Mouse (Mus musculus): ENCODE data around the gene Dguok. TPM values are rescaled to one million over a fixed set of nuclear protein-coding genes. Genes with fewer than 3 reads are reported as not detected.

Dguok gene
- polyA plus RNA-seq, 1 experiment from 2014 or later: 68.8 TPM

DNA sequence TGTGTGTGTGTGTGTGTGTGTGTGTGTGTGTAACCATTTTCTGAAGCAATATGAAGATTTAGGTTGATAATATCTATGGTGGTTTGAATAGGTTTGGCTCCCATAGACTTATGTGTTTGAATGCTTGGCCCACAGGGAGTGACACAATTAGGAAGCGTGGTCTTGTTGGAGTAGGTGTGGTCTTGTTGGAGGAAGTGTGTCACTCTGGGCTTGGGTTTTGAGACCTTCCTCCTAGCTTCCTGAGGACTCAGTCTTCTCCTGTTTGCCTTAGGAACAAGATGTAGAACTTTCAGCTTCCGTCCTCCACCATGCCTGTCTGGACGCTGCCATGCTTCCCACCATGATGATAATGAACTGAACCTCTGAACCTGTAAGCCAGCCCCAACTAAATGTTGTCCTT, 11.9 kb upstream of the Dguok start:
- 88% methylated on average over 3 of the region's 3 CpGs for WGBS
- no peak overlapping the region for H3K4me3 ChIP-seq (replicated peaks)

DNA sequence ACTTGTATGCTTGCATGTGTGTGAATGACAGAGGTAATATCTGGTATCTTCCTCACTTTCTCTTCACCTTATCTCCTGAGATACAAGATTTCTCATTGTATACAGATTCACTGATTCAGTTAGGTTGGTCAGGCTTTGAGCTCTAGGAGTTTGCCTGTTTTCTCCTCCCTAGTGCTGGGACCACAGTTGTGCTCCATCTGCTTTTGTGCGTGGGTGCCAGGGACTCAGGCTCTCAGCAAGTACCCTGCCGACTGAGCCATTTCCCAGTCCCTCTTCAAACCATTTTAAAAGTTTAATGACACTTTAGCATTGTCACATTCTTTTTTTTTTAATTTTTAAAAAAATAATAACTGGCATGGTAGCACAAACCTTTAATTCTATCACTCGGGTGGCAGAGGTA, 8.4 kb upstream of the Dguok start:
- no peak overlapping the region for H3K4me2 ChIP-seq (replicated peaks)
- no peak for ATAC-seq
- 74% methylated on average over 3 of the region's 3 CpGs for WGBS

More for the DNA sequence above, 11.9 kb upstream of the Dguok start:
- H3K27me3 ChIP-seq (replicated peaks): no peaks in the 10 kb centered on the region
- no peaks in the 10 kb centered on the region for H3K36me3 ChIP-seq
- H3K27ac ChIP-seq: no peak overlapping the region
- no peak for ATAC-seq
- H3K9me3 ChIP-seq: no peaks in the 10 kb centered on the region
- no peak overlapping the region for H3K9ac ChIP-seq
- H3K4me2 ChIP-seq (replicated peaks): no peak overlapping the region
- H3K4me1 ChIP-seq (replicated peaks): peaks cover 5% of the 10 kb centered on the region; the same call in 1 of the 2 replicates

DNA sequence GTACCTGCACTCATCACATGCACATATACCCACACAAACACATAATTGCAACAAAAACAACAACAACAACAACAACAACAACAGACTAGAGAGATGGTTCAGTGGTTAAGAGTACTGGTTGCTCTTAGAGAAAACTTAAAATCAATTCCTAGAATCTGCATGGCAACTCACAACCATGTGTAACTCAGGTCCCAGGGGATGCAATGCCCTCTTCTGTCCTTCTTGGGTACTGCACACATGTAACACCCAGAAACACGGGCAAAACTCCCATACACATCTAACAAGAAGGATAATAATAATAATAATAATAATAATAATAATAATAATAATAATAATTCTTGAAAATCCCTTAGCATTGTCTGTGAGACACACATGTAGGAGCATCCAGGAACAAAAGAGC, 5.7 kb upstream of the Dguok start:
- ATAC-seq: peak; percentile 37; the same call in 1 of the 2 replicates
- H3K4me3 ChIP-seq (replicated peaks): no peak overlapping the region
- H3K4me1 ChIP-seq (replicated peaks): 0 out of 2 replicates have a peak, but pooled peaks cover under 1% of the 10 kb centered on the region
- no peaks in the 10 kb centered on the region for H3K27me3 ChIP-seq (replicated peaks)
- WGBS: 23% methylated on average over 1 of the region's 1 CpGs
- no peak overlapping the region for H3K9ac ChIP-seq
- H3K27ac ChIP-seq: no peak overlapping the region
- no peak overlapping the region for H3K4me2 ChIP-seq (replicated peaks)
- H3K9me3 ChIP-seq: no peaks in the 10 kb centered on the region
- no peaks in the 10 kb centered on the region for H3K36me3 ChIP-seq

More for the DNA sequence above, 8.4 kb upstream of the Dguok start:
- Histone ChIP-seq H3K4me1 (replicated peaks) (no peaks in the 10 kb centered on the region), H3K9me3 (no peaks in the 10 kb centered on the region), H3K4me3 (replicated peaks) (no peak overlapping the region), H3K27me3 (replicated peaks) (no peaks in the 10 kb centered on the region), H3K36me3 (no peaks in the 10 kb centered on the region), H3K27ac (no peak overlapping the region), H3K9ac (no peak overlapping the region)

DNA sequence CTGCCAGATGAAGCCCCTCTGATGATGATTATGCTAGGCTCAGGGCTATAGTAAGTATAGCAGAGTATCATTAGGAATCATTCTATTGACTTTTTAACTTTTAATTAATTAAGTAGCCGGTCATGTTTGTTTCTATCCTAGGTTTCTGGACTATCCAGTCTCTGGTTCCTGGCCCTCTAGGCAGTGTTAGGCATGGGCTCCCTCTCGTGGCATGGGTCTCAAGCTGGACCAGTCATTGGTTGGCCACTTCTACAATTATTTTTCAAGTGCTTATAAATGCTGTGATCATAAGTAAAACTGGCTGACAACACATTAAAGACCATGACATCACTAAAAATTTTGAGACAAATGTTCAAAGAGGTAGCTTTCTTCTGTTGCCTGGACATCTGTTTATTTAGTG, 3.4 kb upstream of the Dguok start:
- no peak for ATAC-seq
- Histone ChIP-seq H3K9ac (no peak overlapping the region), H3K9me3 (no peaks in the 10 kb centered on the region), H3K27me3 (replicated peaks) (no peaks in the 10 kb centered on the region), H3K27ac (no peak overlapping the region), H3K36me3 (no peaks in the 10 kb centered on the region), H3K4me1 (replicated peaks) (peaks cover 4% of the 10 kb centered on the region; the same call in 1 of the 2 replicates), H3K4me3 (replicated peaks) (no peak overlapping the region), H3K4me2 (replicated peaks) (no peak overlapping the region)
- WGBS: 61% methylated on average over 2 of the region's 2 CpGs

DNA sequence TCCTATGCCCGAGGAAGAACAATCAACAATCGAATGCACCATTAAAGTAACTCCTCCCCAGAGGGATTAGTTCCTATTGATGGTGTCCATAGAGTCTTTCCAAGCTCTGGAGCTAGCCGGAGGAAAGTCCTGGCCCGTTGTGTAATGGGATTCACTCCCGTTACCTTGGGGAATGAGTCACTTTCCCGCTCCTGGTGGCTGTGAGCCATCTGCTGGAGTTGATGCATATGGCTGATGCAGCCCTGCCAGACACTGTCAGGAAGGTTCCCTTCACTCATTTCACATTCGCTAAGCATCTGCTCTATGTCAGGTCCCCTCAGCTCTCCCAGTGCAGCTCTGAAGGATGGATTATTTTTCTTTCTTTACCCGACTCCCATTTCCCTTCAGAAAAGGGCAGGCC, 2.7 kb upstream of the Dguok start:
- Histone ChIP-seq H3K9ac (no peak overlapping the region), H3K36me3 (no peaks in the 10 kb centered on the region), H3K4me2 (replicated peaks) (no peak overlapping the region), H3K27ac (no peak overlapping the region), H3K27me3 (replicated peaks) (no peaks in the 10 kb centered on the region), H3K4me1 (replicated peaks) (peaks cover 4% of the 10 kb centered on the region; the same call in 1 of the 2 replicates), H3K9me3 (no peaks in the 10 kb centered on the region), H3K4me3 (replicated peaks) (no peak overlapping the region)
- no peak for ATAC-seq
- WGBS: 34% methylated on average over 8 of the region's 8 CpGs

DNA sequence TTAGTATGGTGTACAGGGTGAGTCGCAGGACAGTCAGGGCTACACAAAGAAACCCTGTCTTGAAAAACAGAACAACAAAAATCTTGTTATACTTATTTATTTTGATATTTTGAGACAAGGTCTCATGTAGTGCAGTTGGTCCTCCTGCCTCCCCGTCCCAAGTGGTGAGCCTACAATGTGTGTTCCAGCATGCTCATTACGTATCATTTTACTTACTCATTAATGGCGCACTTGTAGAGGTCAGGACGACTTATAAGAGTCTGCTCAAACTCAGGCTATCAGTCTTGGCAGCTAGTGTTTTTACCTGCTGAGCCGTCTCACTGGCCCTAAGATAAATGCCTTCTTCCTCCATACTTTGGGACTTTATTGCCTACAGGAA, 388 bp upstream of the Dguok start:
- ATAC-seq: peak; percentile 36
- Histone ChIP-seq H3K27me3 (replicated peaks) (no peaks in the 10 kb centered on the region), H3K4me2 (replicated peaks) (peak overlapping the region; percentile 71), H3K4me3 (replicated peaks) (peak overlapping the region; percentile 60), H3K36me3 (no peaks in the 10 kb centered on the region), H3K9me3 (no peaks in the 10 kb centered on the region), H3K27ac (no peak overlapping the region; the same call in 1 of the 2 replicates), H3K9ac (peak overlapping the region; percentile 29; the same call in 1 of the 2 replicates), H3K4me1 (replicated peaks) (peaks cover 4% of the 10 kb centered on the region; the same call in 1 of the 2 replicates)
- 18% methylated on average over 6 of the region's 6 CpGs for WGBS

DNA sequence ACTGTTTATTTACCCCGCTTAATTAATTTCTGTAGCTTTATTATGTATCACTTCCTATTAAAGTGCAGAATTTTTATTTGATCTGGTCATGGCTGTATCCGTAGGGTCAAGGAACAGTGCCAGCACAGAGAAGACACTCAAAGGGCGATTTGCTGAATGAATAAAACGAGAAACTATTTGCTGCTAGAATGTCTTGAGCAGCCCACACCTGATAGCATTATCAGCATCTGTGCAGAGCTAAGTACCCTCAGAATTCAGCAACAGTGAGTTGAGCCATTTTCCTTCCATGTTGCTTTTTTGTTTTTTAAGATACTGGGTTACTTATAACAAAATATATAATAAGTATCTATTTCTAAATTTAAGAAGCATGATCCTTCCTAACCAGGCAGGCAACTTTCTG, 1.2 kb downstream of the Dguok start:
- H3K9me3 ChIP-seq: no peaks in the 10 kb centered on the region
- WGBS: 89% methylated on average over 4 of the region's 4 CpGs
- H3K27ac ChIP-seq: no peak overlapping the region
- peak overlapping the region; percentile 71 for H3K4me2 ChIP-seq (replicated peaks)
- peak overlapping the region; percentile 65; the same call in 1 of the 2 replicates for H3K9ac ChIP-seq
- no peak for ATAC-seq
- H3K27me3 ChIP-seq (replicated peaks): no peaks in the 10 kb centered on the region
- H3K36me3 ChIP-seq: no peaks in the 10 kb centered on the region
- H3K4me1 ChIP-seq (replicated peaks): peaks cover 4% of the 10 kb centered on the region; the same call in 1 of the 2 replicates
- H3K4me3 ChIP-seq (replicated peaks): no peak overlapping the region

DNA sequence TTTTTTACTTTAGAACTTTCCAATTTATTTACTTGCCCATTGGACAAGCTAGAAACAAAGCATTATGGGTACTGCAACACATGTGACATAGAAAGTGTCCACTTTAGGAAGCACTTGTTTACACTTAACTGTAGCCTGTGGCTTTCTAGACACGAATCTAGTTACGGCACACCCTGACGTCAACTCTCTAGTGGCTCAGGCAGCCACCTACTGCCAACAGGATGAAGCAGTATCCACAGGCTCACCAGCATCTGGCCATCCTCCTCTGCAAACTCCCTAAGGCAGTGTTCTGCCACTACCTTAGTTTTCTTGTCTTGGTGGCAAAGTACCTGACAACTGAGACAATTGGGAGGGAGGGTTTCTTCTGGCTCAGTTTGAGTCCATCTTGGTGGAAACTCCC, 3.4 kb downstream of the Dguok start:
- Histone ChIP-seq H3K4me2 (replicated peaks) (no peak overlapping the region), H3K9ac (no peak overlapping the region), H3K36me3 (no peaks in the 10 kb centered on the region), H3K27ac (no peak overlapping the region), H3K9me3 (no peaks in the 10 kb centered on the region), H3K4me1 (replicated peaks) (peaks cover 4% of the 10 kb centered on the region; the same call in 1 of the 2 replicates), H3K27me3 (replicated peaks) (no peaks in the 10 kb centered on the region), H3K4me3 (replicated peaks) (no peak overlapping the region)
- ATAC-seq: no peak
- WGBS: 80% methylated on average over 3 of the region's 3 CpGs

DNA sequence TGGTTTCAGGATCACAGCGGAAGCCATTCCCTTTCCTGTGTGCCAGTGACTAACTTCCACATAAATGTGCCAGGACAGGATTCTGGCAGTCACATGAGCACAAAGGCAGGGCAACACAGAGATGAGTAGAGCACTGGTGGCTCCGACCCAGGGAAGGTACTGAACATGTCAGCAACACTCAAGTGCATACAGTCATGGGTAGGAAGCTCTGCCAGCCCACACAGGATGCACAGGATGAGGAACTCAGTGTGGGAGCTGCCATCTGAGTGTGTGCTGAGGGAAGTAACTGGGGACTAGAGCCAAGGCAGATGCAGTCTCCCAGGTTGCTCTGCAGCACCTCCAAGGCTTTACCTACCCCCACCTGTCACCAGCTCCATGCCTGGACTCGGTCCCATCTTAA, 4.1 kb downstream of the Dguok start:
- Histone ChIP-seq H3K36me3 (no peaks in the 10 kb centered on the region), H3K4me1 (replicated peaks) (peaks cover 4% of the 10 kb centered on the region; the same call in 1 of the 2 replicates), H3K27me3 (replicated peaks) (no peaks in the 10 kb centered on the region), H3K9me3 (no peaks in the 10 kb centered on the region), H3K9ac (no peak overlapping the region), H3K27ac (no peak overlapping the region), H3K4me2 (replicated peaks) (no peak overlapping the region), H3K4me3 (replicated peaks) (no peak overlapping the region)
- no peak for ATAC-seq
- 85% methylated on average over 3 of the region's 3 CpGs for WGBS

DNA sequence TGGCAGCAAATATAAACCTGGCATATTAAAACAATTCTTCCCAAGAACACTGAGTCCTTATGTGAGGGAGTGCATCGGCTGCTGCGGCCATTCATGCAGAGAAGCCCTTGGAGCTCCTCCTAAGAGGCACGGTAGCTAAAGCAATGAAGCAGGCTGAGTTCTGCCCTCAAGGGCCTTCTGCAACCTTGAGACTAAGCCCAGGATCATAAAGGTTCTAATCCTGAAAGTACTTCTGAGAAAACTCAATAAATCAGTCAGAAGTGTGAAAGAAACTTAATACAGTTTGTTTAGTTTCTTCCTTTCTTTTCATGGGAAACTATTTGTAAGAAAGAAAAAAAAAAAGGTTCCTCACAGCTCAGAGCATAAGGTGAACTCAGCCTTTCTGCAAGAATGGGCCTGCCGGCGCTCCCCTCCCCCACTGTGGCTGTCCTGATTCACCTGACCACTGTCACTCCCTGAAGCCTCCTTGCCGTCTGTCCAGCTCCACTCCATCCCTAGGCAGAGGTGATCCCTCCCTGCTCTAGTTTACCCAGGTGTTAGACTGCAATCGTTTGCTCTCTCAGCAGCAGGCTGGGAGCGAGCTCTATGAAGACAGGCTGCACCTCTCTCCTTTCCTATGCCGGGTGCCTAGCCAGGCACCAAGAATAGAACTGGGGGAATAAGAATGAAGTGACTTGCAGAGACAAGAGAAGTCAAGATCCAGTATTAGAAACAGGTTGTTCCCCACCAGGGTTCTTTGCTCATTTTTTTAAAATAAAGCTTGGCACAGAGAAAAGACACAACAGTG, 5.1 kb downstream of the Dguok start:
- no peak overlapping the region for H3K9ac ChIP-seq
- no peak for ATAC-seq
- H3K27me3 ChIP-seq (replicated peaks): no peaks in the 10 kb centered on the region
- H3K4me1 ChIP-seq (replicated peaks): no peaks in the 10 kb centered on the region; the same call in 1 of the 2 replicates
- H3K4me2 ChIP-seq (replicated peaks): no peak overlapping the region
- no peak overlapping the region for H3K4me3 ChIP-seq (replicated peaks)
- H3K27ac ChIP-seq: 0 out of 2 replicates have a peak overlapping the region, but pooled peaks have one; percentile 13
- 55% methylated on average over 9 of the region's 9 CpGs for WGBS
- no peaks in the 10 kb centered on the region for H3K36me3 ChIP-seq
- no peaks in the 10 kb centered on the region for H3K9me3 ChIP-seq

DNA sequence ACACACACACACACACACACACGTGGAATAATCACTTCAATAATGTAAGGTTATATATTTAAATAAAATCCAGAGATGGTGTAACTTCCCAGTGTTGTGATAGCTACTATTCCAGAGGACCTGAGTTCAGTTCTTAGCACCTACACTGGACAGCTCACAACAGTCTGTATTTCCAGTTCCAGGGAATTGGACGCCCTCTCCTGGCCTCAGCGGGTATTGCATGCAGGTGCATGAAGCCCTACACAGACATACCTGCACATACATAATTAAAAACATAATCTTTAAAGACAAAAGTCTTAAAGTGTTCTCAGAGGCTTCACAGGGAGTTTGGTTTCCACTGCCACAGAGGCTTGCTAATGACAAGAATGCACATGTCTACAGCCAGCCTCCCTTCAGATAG, 6.3 kb downstream of the Dguok start:
- Histone ChIP-seq H3K27ac (no peak overlapping the region), H3K9ac (no peak overlapping the region), H3K4me1 (replicated peaks) (no peaks in the 10 kb centered on the region), H3K27me3 (replicated peaks) (no peaks in the 10 kb centered on the region), H3K4me3 (replicated peaks) (no peak overlapping the region), H3K4me2 (replicated peaks) (no peak overlapping the region), H3K36me3 (no peaks in the 10 kb centered on the region), H3K9me3 (no peaks in the 10 kb centered on the region)
- ATAC-seq: no peak
- WGBS: 58% methylated on average over 3 of the region's 3 CpGs

DNA sequence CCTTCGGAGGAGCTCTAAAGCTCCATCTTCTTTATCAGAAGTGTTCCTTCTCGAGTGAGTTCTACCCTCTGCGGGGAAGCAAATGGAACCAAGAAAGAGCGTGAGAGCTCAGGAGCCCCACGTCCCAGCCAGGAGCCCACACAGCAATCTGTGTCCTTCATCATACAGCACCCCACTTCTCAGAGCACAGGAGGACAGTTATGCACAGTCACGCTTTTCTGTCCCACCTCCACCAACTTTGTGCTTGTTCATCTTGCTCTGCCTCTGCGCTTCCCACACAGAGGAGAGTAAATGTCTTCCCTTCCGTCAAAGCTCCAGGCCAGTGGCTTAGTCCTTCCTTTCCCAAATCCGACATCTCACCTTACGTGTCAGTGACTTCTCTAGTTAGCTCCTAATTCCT, 7.7 kb downstream of the Dguok start:
- H3K36me3 ChIP-seq: no peaks in the 10 kb centered on the region
- H3K27ac ChIP-seq: no peak overlapping the region
- H3K9ac ChIP-seq: no peak overlapping the region
- no peak for ATAC-seq
- H3K4me1 ChIP-seq (replicated peaks): no peaks in the 10 kb centered on the region
- H3K27me3 ChIP-seq (replicated peaks): no peaks in the 10 kb centered on the region
- no peak overlapping the region for H3K4me3 ChIP-seq (replicated peaks)
- no peaks in the 10 kb centered on the region for H3K9me3 ChIP-seq
- no peak overlapping the region for H3K4me2 ChIP-seq (replicated peaks)
- 93% methylated on average over 10 of the region's 10 CpGs for WGBS

Measured in intestine, embryonic 15.5 days (tissue).